ENCODE assay signal across 32 mouse cellular contexts in the genomic region with DNA sequence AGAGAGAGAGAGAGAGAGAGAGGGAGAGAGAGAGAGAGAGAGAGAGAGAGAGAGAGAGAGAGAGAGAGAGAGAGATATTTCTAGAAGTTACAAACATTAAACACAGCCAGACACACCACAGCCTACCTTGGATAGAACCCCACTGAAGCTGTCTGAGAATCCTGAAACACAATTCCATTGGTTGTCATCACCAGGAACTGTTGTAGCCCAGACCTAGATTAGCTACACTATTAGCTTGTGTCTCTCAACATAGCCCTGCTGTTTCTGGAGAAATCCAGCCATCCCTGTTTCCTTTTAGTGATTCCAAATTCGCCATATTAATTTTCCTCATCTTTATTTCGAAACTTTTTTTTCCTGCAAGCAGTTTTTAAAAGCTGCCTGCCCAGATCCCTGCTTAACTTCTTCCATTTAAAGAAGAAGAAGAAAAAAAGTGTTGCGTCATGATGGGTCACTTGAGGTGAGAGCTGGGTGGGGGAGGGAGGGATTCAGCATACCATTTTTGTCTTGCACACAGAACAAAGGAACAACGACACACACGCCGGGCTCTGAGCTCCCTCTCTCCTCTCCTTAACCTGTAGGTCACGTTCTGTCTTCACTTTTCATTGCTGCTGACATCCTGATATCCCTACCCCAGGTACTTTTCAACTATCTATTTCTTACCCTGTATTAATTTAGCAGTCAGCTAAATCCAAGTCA. TPM values are rescaled to one million over a fixed set of nuclear protein-coding genes. Genes with fewer than 3 reads are reported as not detected.
DNase-seq lines count a peak whose midpoint lies in the region; ATAC-seq and TF ChIP-seq lines count a peak whose summit lies in the region.
"Had no signal": no experiment of that assay in that cellular context is flagged by ENCODE, and none has a peak within 500 bp of the region (broad histone marks: within the 10 kb centered on the region; RNA-seq: fewer than 3 reads in every experiment).

No protein-coding gene starts in this region.

- intact Hi-C loops in heart, adult 2 months (cut with DNase I), result no loop called here

- WGBS in heart, embryonic 11.5 days (ENCODE audit: insufficient replicate concordance), result 36% methylated on average over 7 of the region's 7 CpGs
- 34% methylated on average over 7 of the region's 7 CpGs for WGBS in heart, adult 2 months
- 20% methylated on average over 7 of the region's 7 CpGs for WGBS in heart, embryonic 14.5 days
- 57% methylated on average over 7 of the region's 7 CpGs for WGBS in hindbrain, embryonic 10.5 days
- WGBS in liver, embryonic 11.5 days, result 59% methylated on average over 7 of the region's 7 CpGs

- H3K9me3 ChIP-seq in heart, embryonic 11.5 days (replicated peaks; ENCODE audit: control insufficient read depth, low read length), result no peaks in the 10 kb centered on the region
- peaks cover 4% of the 10 kb centered on the region; the same call in 1 of the 2 replicates for H3K9me3 ChIP-seq in heart, embryonic 14.5 days (ENCODE audit: control insufficient read depth, low read length)
- H3K9me3 ChIP-seq in hindbrain, embryonic 10.5 days, result no peaks in the 10 kb centered on the region
- no peaks in the 10 kb centered on the region; the same call in 1 of the 2 replicates for H3K9me3 ChIP-seq in liver, embryonic 11.5 days (ENCODE audit: control insufficient read depth, low read length)
- H3K9me3 ChIP-seq: embryonic facial prominence, embryonic 10.5 days; forebrain, embryonic 15.5 days; intestine, embryonic 15.5 days; liver, embryonic 12.5 days; neural tube, embryonic 15.5 days; stomach, embryonic 15.5 days had no signal

- H3K79me2 ChIP-seq in heart, adult 2 months (replicated peaks; ENCODE audit: control insufficient read depth, insufficient read depth, low read length), result no peaks in the 10 kb centered on the region

- no peaks in the 10 kb centered on the region for H3K36me3 ChIP-seq in heart, embryonic 11.5 days (ENCODE audit: control insufficient read depth, insufficient read depth, low read length)
- no peaks in the 10 kb centered on the region for H3K36me3 ChIP-seq in heart, adult 2 months (ENCODE audit: control insufficient read depth, insufficient read depth, low read length)
- no peaks in the 10 kb centered on the region for H3K36me3 ChIP-seq in heart, embryonic 14.5 days (ENCODE audit: control insufficient read depth, insufficient read depth, low read length)
- H3K36me3 ChIP-seq in hindbrain, embryonic 10.5 days, result no peaks in the 10 kb centered on the region
- H3K36me3 ChIP-seq in liver, embryonic 11.5 days (ENCODE audit: control insufficient read depth, insufficient read depth, low read length), result no peaks in the 10 kb centered on the region
- H3K36me3 ChIP-seq: embryonic facial prominence, embryonic 10.5 days; forebrain, embryonic 15.5 days; intestine, embryonic 15.5 days; limb, embryonic 12.5 days; liver, embryonic 12.5 days; neural tube, embryonic 15.5 days; stomach, embryonic 15.5 days had no signal

- ATAC-seq in heart, embryonic 11.5 days (replicated peaks; ENCODE audit: insufficient number of reproducible peaks, low FRiP score, low TSS enrichment), result no peak; the same call in 1 of the 2 replicates
- no peak for ATAC-seq in heart, embryonic 14.5 days (ENCODE audit: insufficient number of reproducible peaks, insufficient read depth, low FRiP score, low read depth)
- no peak for ATAC-seq in liver, embryonic 11.5 days (replicated peaks; ENCODE audit: low FRiP score)
- ATAC-seq: activated CD4-positive, CD25-positive, alpha-beta regulatory T cell, adult 4 months; CD4-positive, CD25-positive, alpha-beta regulatory T cell, adult 4 months; forebrain, embryonic 15.5 days; hindbrain, embryonic 16.5 days; intestine, embryonic 15.5 days; liver, embryonic 12.5 days; Patski had no signal

- H3K9ac ChIP-seq in heart, embryonic 11.5 days (ENCODE audit: low read depth, low read length), result no peak overlapping the region
- H3K9ac ChIP-seq in heart, adult 2 months (ENCODE audit: low read depth, low read length), result no peak overlapping the region; the same call in 1 of the 2 replicates
- no peak overlapping the region for H3K9ac ChIP-seq in heart, embryonic 14.5 days (ENCODE audit: low read length)
- no peak overlapping the region for H3K9ac ChIP-seq in liver, embryonic 11.5 days (ENCODE audit: low read depth, low read length)
- H3K9ac ChIP-seq: forebrain, embryonic 15.5 days; intestine, embryonic 15.5 days; limb, embryonic 12.5 days; liver, embryonic 12.5 days; neural tube, embryonic 15.5 days; stomach, embryonic 15.5 days had no signal

- no peak for TF ChIP-seq CTCF in heart, adult 2 months (IDR thresholded peaks at IDR 0.05)

- H3K27me3 ChIP-seq in heart, embryonic 11.5 days (ENCODE audit: control insufficient read depth, insufficient read depth, low read length), result no peaks in the 10 kb centered on the region
- no peaks in the 10 kb centered on the region for H3K27me3 ChIP-seq in heart, adult 2 months (ENCODE audit: control insufficient read depth, insufficient read depth, low read length)
- no peaks in the 10 kb centered on the region for H3K27me3 ChIP-seq in heart, embryonic 14.5 days (ENCODE audit: control insufficient read depth, insufficient read depth, low read length)
- H3K27me3 ChIP-seq in hindbrain, embryonic 10.5 days (ENCODE audit: insufficient read depth, poor library complexity, severe bottlenecking), result no peaks in the 10 kb centered on the region
- no peaks in the 10 kb centered on the region for H3K27me3 ChIP-seq in liver, embryonic 11.5 days (replicated peaks; ENCODE audit: control insufficient read depth, insufficient read depth, low read length)
- H3K27me3 ChIP-seq: forebrain, embryonic 15.5 days; intestine, embryonic 15.5 days; limb, embryonic 12.5 days; liver, embryonic 12.5 days; neural tube, embryonic 15.5 days; stomach, embryonic 15.5 days had no signal

- peak; percentile 36 to 56 for DNase-seq in heart, adult 18-20 months
- DNase-seq in heart, adult 2 months, result peak in 1 of 2 experiments; percentile 22
- DNase-seq in heart, postnatal 4 days, result peak; percentile 15
- no peak for DNase-seq in hindbrain, embryonic 10.5 days (ENCODE audit: low spot score)
- no peak for DNase-seq in liver, embryonic 11.5 days (ENCODE audit: low spot score)
- DNase-seq in lung, postnatal 25 days (ENCODE audit: low spot score), result no peak
- DNase-seq: adrenal gland, postnatal 25 days; cerebellum, adult 8-10 months; gastrocnemius, postnatal 14 days; kidney, adult 8-10 months; kidney, postnatal 10 days; lung, adult 18-20 months; right cerebral cortex, adult 18-20 months; thymus, postnatal 25 days had no signal

- TF ChIP-seq EP300 in heart, adult 2 months (IDR thresholded peaks at IDR 0.05; ENCODE audit: insufficient read depth, low read depth, low read length), result peak; percentile 59; the same call in 1 of the 2 replicates

- no peak overlapping the region for H3K4me3 ChIP-seq in heart, embryonic 11.5 days (ENCODE audit: low read depth, low read length)
- H3K4me3 ChIP-seq in heart, adult 2 months, result no peak overlapping the region
- H3K4me3 ChIP-seq in heart, embryonic 14.5 days (ENCODE audit: control insufficient read depth in 1 of 2, insufficient read depth in 1 of 2, low read depth in 1 of 2, low read length in 2 of 2), result no peak overlapping the region
- H3K4me3 ChIP-seq in hindbrain, embryonic 10.5 days, result no peak overlapping the region
- no peak overlapping the region for H3K4me3 ChIP-seq in liver, embryonic 11.5 days (ENCODE audit: low read depth, low read length)
- H3K4me3 ChIP-seq: embryonic facial prominence, embryonic 10.5 days; forebrain, embryonic 15.5 days; intestine, embryonic 15.5 days; layer of hippocampus, adult 2 months; limb, embryonic 12.5 days; liver, embryonic 12.5 days; neural tube, embryonic 15.5 days; stomach, embryonic 15.5 days had no signal

- no peaks in the 10 kb centered on the region for H3K4me1 ChIP-seq in heart, embryonic 11.5 days (ENCODE audit: control insufficient read depth, insufficient read depth, low read length)
- H3K4me1 ChIP-seq in heart, adult 2 months (ENCODE audit: control insufficient read depth, insufficient read depth, low read length), result no peaks in the 10 kb centered on the region
- no peaks in the 10 kb centered on the region for H3K4me1 ChIP-seq in heart, embryonic 14.5 days (ENCODE audit: control insufficient read depth in 2 of 2, insufficient read depth in 2 of 2, low read length in 2 of 2)
- no peaks in the 10 kb centered on the region for H3K4me1 ChIP-seq in hindbrain, embryonic 10.5 days (replicated peaks)
- H3K4me1 ChIP-seq in liver, embryonic 11.5 days (replicated peaks; ENCODE audit: control insufficient read depth, insufficient read depth, low read length), result no peaks in the 10 kb centered on the region
- H3K4me1 ChIP-seq: embryonic facial prominence, embryonic 10.5 days; forebrain, embryonic 15.5 days; intestine, embryonic 15.5 days; limb, embryonic 12.5 days; liver, embryonic 12.5 days; neural tube, embryonic 15.5 days; stomach, embryonic 15.5 days had no signal

- no peak overlapping the region for H3K27ac ChIP-seq in heart, embryonic 11.5 days (ENCODE audit: low read depth, low read length)
- peak overlapping the region; percentile 69 for H3K27ac ChIP-seq in heart, adult 2 months
- H3K27ac ChIP-seq in heart, embryonic 14.5 days (replicated peaks in 1 of 2; ENCODE audit: control insufficient read depth in 1 of 2, insufficient read depth in 1 of 2, low read depth in 2 of 2, low read length in 2 of 2), result no peak overlapping the region
- no peak overlapping the region for H3K27ac ChIP-seq in hindbrain, embryonic 10.5 days
- H3K27ac ChIP-seq in liver, embryonic 11.5 days (ENCODE audit: low read depth, low read length), result no peak overlapping the region
- H3K27ac ChIP-seq: embryonic facial prominence, embryonic 10.5 days; forebrain, embryonic 15.5 days; intestine, embryonic 15.5 days; layer of hippocampus, adult 2 months; limb, embryonic 12.5 days; liver, embryonic 12.5 days; macrophage; neural tube, embryonic 15.5 days; stomach, embryonic 15.5 days had no signal

- no peak overlapping the region for H3K4me2 ChIP-seq in heart, embryonic 11.5 days
- 0 out of 2 replicates have a peak overlapping the region, but pooled peaks have one; percentile 7 for H3K4me2 ChIP-seq in heart, embryonic 14.5 days (ENCODE audit: low read length)
- H3K4me2 ChIP-seq in liver, embryonic 11.5 days, result no peak overlapping the region
- H3K4me2 ChIP-seq: forebrain, embryonic 15.5 days; intestine, embryonic 15.5 days; limb, embryonic 12.5 days; liver, embryonic 12.5 days; midbrain, embryonic 11.5 days; neural tube, embryonic 15.5 days; stomach, embryonic 15.5 days had no signal

- no peak for TF ChIP-seq POLR2A in heart, adult 2 months (IDR thresholded peaks at IDR 0.05; ENCODE audit: insufficient read depth, low read depth, low read length)

RNA-seq across cellular contexts. Expression of gene Zfp385b, which starts 6.8 kb away (rescaled TPM):
- 1 to 10 TPM; 7.3 to 9.4 TPM for total RNA-seq in heart, adult 18-20 months (2021)
- polyA plus RNA-seq in heart, embryonic 11.5 days (2014; fragmentation: Nextera tagmentation; extraction: Ambion mirVana), result 3.2 and 3.8 TPM in 2 replicates
- 1 to 10 TPM; 7.3 to 7.9 TPM for total RNA-seq in heart, adult 2 months (2021)
- 8.2 and 10.0 TPM in 2 replicates for polyA plus RNA-seq in heart, adult 2 months (2012; rRNA removed)
- 3.0 and 4.2 TPM in 2 replicates for polyA plus RNA-seq in heart, embryonic 14.5 days (2014; fragmentation: Nextera tagmentation; extraction: Ambion mirVana)
- 1 to 10 TPM; 7.0 to 7.6 TPM for total RNA-seq in heart, postnatal 4 days (2021)
- polyA plus RNA-seq in hindbrain, embryonic 10.5 days (2016; fragmentation: Nextera tagmentation; extraction: Ambion mirVana), result 0.88 and 1.1 TPM in 2 replicates
- polyA plus RNA-seq in liver, embryonic 11.5 days (2014; fragmentation: Nextera tagmentation; extraction: Ambion mirVana), result 2.6 and 2.8 TPM in 2 replicates
- total RNA-seq: common myeloid progenitor, adult 5-6 weeks; hematopoietic stem cell, adult 5-6 weeks had no signal
- polyA plus RNA-seq: macrophage had no signal

Comparison
In these comparisons a context has a peak if more than half of its experiments do, and no peak if none do; other contexts are left out.
1. DNase-seq: peak in heart, adult 18-20 months (2 of 2) and heart, postnatal 4 days (single experiment); none in hindbrain, embryonic 10.5 days (single experiment), liver, embryonic 11.5 days (single experiment) and lung, postnatal 25 days (single experiment).